Mouse (Mus musculus): ENCODE results near the gene Krtap24-1. TPM values are rescaled to one million over a fixed set of nuclear protein-coding genes. Genes with fewer than 3 reads are reported as not detected.

Gene Krtap24-1
- polyA plus RNA-seq (2015; fragmentation: Nextera tagmentation; extraction: Ambion mirVana), result not detected in 2 replicates

- no peak within 1 kb of the TSS for H3K27ac ChIP-seq (replicated peaks)
- H3K4me3 ChIP-seq (replicated peaks), result no peak within 1 kb of the TSS
- no peaks in the 10 kb centered on the region for H3K27me3 ChIP-seq (replicated peaks)
- H3K4me2 ChIP-seq, result no peak within 1 kb of the TSS
- H3K9me3 ChIP-seq (replicated peaks), result no peaks in the 10 kb centered on the region
- no peak within 1 kb of the TSS for H3K9ac ChIP-seq (replicated peaks)
- ATAC-seq (ENCODE audit: low FRiP score), result no peak
- WGBS, result 90% methylated on average over 8 of the region's 8 CpGs
- H3K4me1 ChIP-seq, result no peaks in the 10 kb centered on the region
- no peaks in the 10 kb centered on the region for H3K36me3 ChIP-seq
These were observed at the start of gene Krtap24-1 for GRCm38 (mm10) chr16:88611922-88612321. Gene Krtap24-1, minus strand, starts transcription at chr16:88612279.

GRCm38 (mm10) chr16:88657426-88657825 lies 45.3 kb upstream of the Krtap24-1 start:
- Histone ChIP-seq H3K27me3 (replicated peaks) (no peaks in the 10 kb centered on the region), H3K4me3 (replicated peaks) (no peak overlapping the region), H3K9me3 (replicated peaks) (no peaks in the 10 kb centered on the region), H3K4me2 (no peak overlapping the region), H3K4me1 (0 out of 2 replicates have a peak, but pooled peaks cover 3% of the 10 kb centered on the region), H3K27ac (replicated peaks) (no peak overlapping the region), H3K9ac (replicated peaks) (no peak overlapping the region), H3K36me3 (no peaks in the 10 kb centered on the region)
- 52% methylated on average over 1 of the region's 1 CpGs for WGBS
- ATAC-seq (ENCODE audit: low FRiP score), result no peak

- H3K9ac ChIP-seq (replicated peaks), result no peak overlapping the region
- no peaks in the 10 kb centered on the region for H3K4me1 ChIP-seq
- no peak overlapping the region for H3K4me3 ChIP-seq (replicated peaks)
- H3K27ac ChIP-seq (replicated peaks), result no peak overlapping the region
- no peaks in the 10 kb centered on the region for H3K36me3 ChIP-seq
- no peaks in the 10 kb centered on the region for H3K9me3 ChIP-seq (replicated peaks)
- no peak for ATAC-seq (ENCODE audit: low FRiP score)
- WGBS, result 73% methylated on average over 2 of the region's 2 CpGs
- H3K27me3 ChIP-seq (replicated peaks), result no peaks in the 10 kb centered on the region
- H3K4me2 ChIP-seq, result no peak overlapping the region
These were observed 39.9 kb upstream of the Krtap24-1 start for GRCm38 (mm10) chr16:88651952-88652351.

- Histone ChIP-seq H3K4me3 (replicated peaks) (no peak overlapping the region), H3K36me3 (no peaks in the 10 kb centered on the region), H3K27ac (replicated peaks) (no peak overlapping the region), H3K4me1 (no peaks in the 10 kb centered on the region), H3K9ac (replicated peaks) (no peak overlapping the region), H3K9me3 (replicated peaks) (no peaks in the 10 kb centered on the region), H3K4me2 (no peak overlapping the region), H3K27me3 (replicated peaks) (no peaks in the 10 kb centered on the region)
- 56% methylated on average over 1 of the region's 1 CpGs for WGBS
- ATAC-seq (ENCODE audit: low FRiP score), result no peak
These were observed 39.0 kb upstream of the Krtap24-1 start for GRCm38 (mm10) chr16:88651082-88651481.

GRCm38 (mm10) chr16:88647358-88647846 lies 35.3 kb upstream of the Krtap24-1 start, which contains the start of gene Krtap26-1:
Gene Krtap26-1, minus strand, starts transcription at chr16:88647796.
- no peaks in the 10 kb centered on the region for H3K36me3 ChIP-seq
- 87% methylated on average over 10 of the region's 10 CpGs for WGBS
- no peak within 1 kb of the TSS for H3K4me2 ChIP-seq
- ATAC-seq (ENCODE audit: low FRiP score), result no peak
- no peak within 1 kb of the TSS for H3K27ac ChIP-seq (replicated peaks)
- H3K4me1 ChIP-seq, result no peaks in the 10 kb centered on the region
- H3K27me3 ChIP-seq (replicated peaks), result no peaks in the 10 kb centered on the region
- no peak within 1 kb of the TSS for H3K4me3 ChIP-seq (replicated peaks)
- H3K9ac ChIP-seq (replicated peaks), result no peak within 1 kb of the TSS
- H3K9me3 ChIP-seq (replicated peaks), result no peaks in the 10 kb centered on the region

DNA sequence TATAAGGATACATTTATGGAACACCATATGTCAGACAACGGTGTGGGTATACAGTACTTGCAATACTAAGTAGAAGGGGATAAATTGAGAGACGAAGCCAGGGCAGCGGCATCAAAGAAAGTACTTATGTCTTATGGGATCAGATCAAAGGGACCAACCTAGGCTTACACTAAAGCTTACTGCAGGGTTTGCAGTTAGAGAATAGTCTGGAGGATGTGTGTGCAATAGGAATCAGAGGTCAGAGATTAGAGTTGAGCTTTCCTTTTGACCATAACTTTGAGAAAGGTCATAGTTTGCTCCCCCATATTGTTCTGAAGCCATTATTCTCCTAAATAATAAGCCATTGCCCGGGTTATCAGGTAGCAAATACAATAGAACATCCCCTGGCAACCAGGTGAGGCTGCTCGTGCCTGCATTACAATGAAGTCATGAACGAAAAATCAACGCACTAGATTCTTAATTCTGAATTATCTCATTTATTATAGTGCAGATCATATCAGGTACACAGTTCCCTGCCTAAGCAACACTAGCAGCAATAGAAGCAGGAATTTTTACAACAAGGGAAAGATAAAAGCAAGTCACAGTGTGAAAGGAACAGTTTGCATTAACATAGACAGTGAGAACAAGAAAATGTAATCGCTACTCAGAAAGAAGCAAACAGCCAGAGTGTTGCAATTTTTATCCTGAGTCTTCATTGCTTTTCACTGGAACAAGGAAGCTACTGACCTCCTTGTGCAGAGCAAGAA lies 34.5 kb upstream of the Krtap24-1 start:
- Histone ChIP-seq H3K27me3 (replicated peaks) (no peaks in the 10 kb centered on the region), H3K36me3 (no peaks in the 10 kb centered on the region), H3K9me3 (replicated peaks) (no peaks in the 10 kb centered on the region), H3K4me1 (no peaks in the 10 kb centered on the region), H3K4me3 (replicated peaks) (no peak overlapping the region), H3K4me2 (no peak overlapping the region), H3K9ac (replicated peaks) (no peak overlapping the region), H3K27ac (replicated peaks) (no peak overlapping the region)
- ATAC-seq (ENCODE audit: low FRiP score), result no peak
- 83% methylated on average over 8 of the region's 8 CpGs for WGBS

- H3K27me3 ChIP-seq (replicated peaks), result no peaks in the 10 kb centered on the region
- no peaks in the 10 kb centered on the region for H3K4me1 ChIP-seq
- H3K9ac ChIP-seq (replicated peaks), result no peak overlapping the region
- no peaks in the 10 kb centered on the region for H3K9me3 ChIP-seq (replicated peaks)
- 93% methylated on average over 3 of the region's 3 CpGs for WGBS
- no peak overlapping the region for H3K27ac ChIP-seq (replicated peaks)
- H3K4me2 ChIP-seq, result no peak overlapping the region
- H3K36me3 ChIP-seq, result no peaks in the 10 kb centered on the region
- ATAC-seq (ENCODE audit: low FRiP score), result no peak
- no peak overlapping the region for H3K4me3 ChIP-seq (replicated peaks)
These were observed 28.0 kb upstream of the Krtap24-1 start for GRCm38 (mm10) chr16:88640053-88640452.

- H3K27me3 ChIP-seq (replicated peaks), result no peaks in the 10 kb centered on the region
- no peaks in the 10 kb centered on the region for H3K36me3 ChIP-seq
- no peak overlapping the region for H3K4me3 ChIP-seq (replicated peaks)
- H3K27ac ChIP-seq (replicated peaks), result no peak overlapping the region
- H3K4me2 ChIP-seq, result no peak overlapping the region
- no peak overlapping the region for H3K9ac ChIP-seq (replicated peaks)
- WGBS, result 40% methylated on average over 4 of the region's 4 CpGs
- no peak for ATAC-seq (ENCODE audit: low FRiP score)
- H3K4me1 ChIP-seq, result no peaks in the 10 kb centered on the region
- no peaks in the 10 kb centered on the region for H3K9me3 ChIP-seq (replicated peaks)
These were observed 23.1 kb upstream of the Krtap24-1 start for GRCm38 (mm10) chr16:88635142-88635541.

GRCm38 (mm10) chr16:88631474-88631873 lies 19.4 kb upstream of the Krtap24-1 start:
- WGBS, result 75% methylated on average over 4 of the region's 4 CpGs
- Histone ChIP-seq H3K4me1 (no peaks in the 10 kb centered on the region), H3K27ac (replicated peaks) (no peak overlapping the region), H3K4me3 (replicated peaks) (no peak overlapping the region), H3K36me3 (no peaks in the 10 kb centered on the region), H3K9me3 (replicated peaks) (no peaks in the 10 kb centered on the region), H3K27me3 (replicated peaks) (no peaks in the 10 kb centered on the region), H3K9ac (replicated peaks) (no peak overlapping the region), H3K4me2 (no peak overlapping the region)
- ATAC-seq (ENCODE audit: low FRiP score), result no peak

DNA sequence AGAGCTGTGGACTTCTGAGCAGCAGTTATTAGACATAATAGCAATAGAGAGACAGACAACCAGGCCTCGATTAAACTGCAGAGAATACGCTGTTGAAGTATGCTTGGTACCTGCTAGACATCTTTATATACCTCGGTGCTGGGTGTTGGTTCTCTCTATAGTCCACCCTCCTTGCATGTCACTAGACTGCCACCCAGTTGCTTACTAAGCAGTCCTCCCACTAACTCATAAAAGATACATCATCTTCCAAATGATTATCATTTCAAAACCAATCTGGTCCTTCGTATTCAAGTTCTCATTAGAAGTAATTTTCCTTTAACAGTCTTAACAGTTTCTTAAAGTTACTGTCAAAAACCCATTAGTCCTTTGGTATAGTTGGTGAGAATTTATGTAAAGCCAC lies 15.5 kb upstream of the Krtap24-1 start, which contains the start of gene 2310079G19Rik:
Gene 2310079G19Rik (minus strand): TSS at position 101 of the 400 bp plus-strand sequence.
- H3K4me3 ChIP-seq (replicated peaks), result no peak within 1 kb of the TSS
- no peak within 1 kb of the TSS for H3K4me2 ChIP-seq
- no peaks in the 10 kb centered on the region for H3K36me3 ChIP-seq
- no peaks in the 10 kb centered on the region for H3K9me3 ChIP-seq (replicated peaks)
- no peak within 1 kb of the TSS for H3K9ac ChIP-seq (replicated peaks)
- WGBS, result 95% methylated on average over 4 of the region's 4 CpGs
- no peaks in the 10 kb centered on the region for H3K27me3 ChIP-seq (replicated peaks)
- H3K27ac ChIP-seq (replicated peaks), result no peak within 1 kb of the TSS
- ATAC-seq (ENCODE audit: low FRiP score), result no peak
- H3K4me1 ChIP-seq, result no peaks in the 10 kb centered on the region

- Histone ChIP-seq H3K9me3 (replicated peaks) (no peaks in the 10 kb centered on the region), H3K9ac (replicated peaks) (no peak overlapping the region), H3K4me3 (replicated peaks) (no peak overlapping the region), H3K27me3 (replicated peaks) (no peaks in the 10 kb centered on the region), H3K4me2 (no peak overlapping the region), H3K4me1 (no peaks in the 10 kb centered on the region), H3K36me3 (no peaks in the 10 kb centered on the region), H3K27ac (replicated peaks) (no peak overlapping the region)
- no peak for ATAC-seq (ENCODE audit: low FRiP score)
- 76% methylated on average over 4 of the region's 4 CpGs for WGBS
These were observed 633 bp upstream of the Krtap24-1 start for GRCm38 (mm10) chr16:88612712-88613111.

DNA sequence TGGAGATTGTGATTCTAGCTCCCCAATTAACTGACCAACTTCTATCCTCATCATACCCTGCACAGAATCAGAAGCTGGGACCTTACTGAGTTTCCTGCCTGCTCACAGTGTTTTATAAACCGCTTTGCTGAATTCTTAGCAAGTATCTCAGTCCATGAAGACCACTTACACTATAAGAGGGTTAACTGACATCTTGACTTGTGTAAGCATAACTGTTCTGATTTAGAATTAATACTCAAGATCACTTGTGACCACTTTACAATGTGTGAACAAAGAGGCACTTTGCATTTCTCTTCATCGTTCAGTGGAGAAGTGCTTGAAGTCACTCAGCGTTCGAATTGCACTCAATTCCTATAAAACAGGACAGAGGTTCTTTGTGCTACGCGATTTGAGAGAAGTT lies 7.5 kb downstream of the Krtap24-1 start:
- Histone ChIP-seq H3K36me3 (no peaks in the 10 kb centered on the region), H3K9me3 (replicated peaks) (no peaks in the 10 kb centered on the region), H3K9ac (replicated peaks) (no peak overlapping the region), H3K27me3 (replicated peaks) (no peaks in the 10 kb centered on the region), H3K27ac (replicated peaks) (no peak overlapping the region), H3K4me3 (replicated peaks) (no peak overlapping the region), H3K4me2 (no peak overlapping the region), H3K4me1 (peaks cover 10% of the 10 kb centered on the region; the same call in 1 of the 2 replicates)
- no peak for ATAC-seq (ENCODE audit: low FRiP score)
- 78% methylated on average over 6 of the region's 6 CpGs for WGBS
